In genomic region chr6:41194464-41194863, GRCm38 (mm10) we compare ENCODE assay signal across 13 mouse cellular contexts.
DNase-seq lines count a peak whose midpoint lies in the region; ATAC-seq and TF ChIP-seq lines count a peak whose summit lies in the region.
"Had no signal": no experiment of that assay in that cellular context is flagged by ENCODE, and none has a peak within 500 bp of the region (broad histone marks: within the 10 kb centered on the region; RNA-seq: fewer than 3 reads in every experiment).

No protein-coding gene starts in this region.

- no peak overlapping the region for H3K4me2 ChIP-seq in forebrain, embryonic 14.5 days (ENCODE audit: low read length)
- no peak overlapping the region for H3K4me2 ChIP-seq in forebrain, embryonic 11.5 days (ENCODE audit: low read depth, low read length, severe bottlenecking)
- no peak overlapping the region for H3K4me2 ChIP-seq in lung, embryonic 14.5 days
- H3K4me2 ChIP-seq in stomach, postnatal 0 days (replicated peaks; ENCODE audit: low read depth), result no peak overlapping the region
- H3K4me2 ChIP-seq: hindbrain, embryonic 15.5 days; limb, embryonic 15.5 days; midbrain, embryonic 11.5 days had no signal

- no peak for ATAC-seq in forebrain, embryonic 14.5 days
- ATAC-seq in forebrain, embryonic 11.5 days (replicated peaks; ENCODE audit: low FRiP score), result no peak; the same call in 1 of the 2 replicates
- ATAC-seq in lung, embryonic 14.5 days (ENCODE audit: insufficient read depth), result no peak
- ATAC-seq in stomach, postnatal 0 days (ENCODE audit: low FRiP score, low TSS enrichment), result no peak

- 0 out of 2 replicates have a peak, but pooled peaks have one; percentile 9 for TF ChIP-seq CTCF in lung, embryonic 14.5 days (IDR thresholded peaks at IDR 0.05; ENCODE audit: low read depth)
- TF ChIP-seq CTCF in stomach, postnatal 0 days (IDR thresholded peaks at IDR 0.05; ENCODE audit: low read depth), result peak; percentile 54

- no peak for TF ChIP-seq EP300 in stomach, postnatal 0 days (optimal IDR thresholded peaks at IDR 0.05)

- no peak overlapping the region for H3K9ac ChIP-seq in forebrain, embryonic 14.5 days (ENCODE audit: low read length)
- no peak overlapping the region for H3K9ac ChIP-seq in forebrain, embryonic 11.5 days (ENCODE audit: low read length)
- H3K9ac ChIP-seq in lung, embryonic 14.5 days, result no peak overlapping the region
- H3K9ac ChIP-seq in stomach, postnatal 0 days (ENCODE audit: low read length), result no peak overlapping the region
- H3K9ac ChIP-seq: hindbrain, embryonic 15.5 days; limb, embryonic 15.5 days had no signal

- H3K27ac ChIP-seq in forebrain, embryonic 14.5 days (ENCODE audit: low read depth, low read length), result no peak overlapping the region
- H3K27ac ChIP-seq in forebrain, embryonic 11.5 days (ENCODE audit: low read depth, low read length), result no peak overlapping the region
- no peak overlapping the region for H3K27ac ChIP-seq in lung, embryonic 14.5 days (ENCODE audit: low read depth)
- no peak overlapping the region for H3K27ac ChIP-seq in stomach, postnatal 0 days (replicated peaks)
- H3K27ac ChIP-seq: hindbrain, embryonic 15.5 days; limb, embryonic 15.5 days had no signal

- WGBS in forebrain, embryonic 14.5 days, result 51% methylated on average over 1 of the region's 1 CpGs
- 42% methylated on average over 1 of the region's 1 CpGs for WGBS in forebrain, embryonic 11.5 days
- WGBS in lung, embryonic 14.5 days, result 25% methylated on average over 1 of the region's 1 CpGs
- 40% methylated on average over 1 of the region's 1 CpGs for WGBS in stomach, postnatal 0 days

- no peaks in the 10 kb centered on the region for H3K27me3 ChIP-seq in forebrain, embryonic 14.5 days (replicated peaks; ENCODE audit: control insufficient read depth, insufficient read depth, low read length)
- H3K27me3 ChIP-seq in forebrain, embryonic 11.5 days (ENCODE audit: control insufficient read depth, insufficient read depth, low read length), result no peaks in the 10 kb centered on the region
- no peaks in the 10 kb centered on the region for H3K27me3 ChIP-seq in lung, embryonic 14.5 days (ENCODE audit: insufficient read depth, low read length)
- no peaks in the 10 kb centered on the region for H3K27me3 ChIP-seq in stomach, postnatal 0 days (ENCODE audit: control insufficient read depth, insufficient read depth, low read length)
- H3K27me3 ChIP-seq: hindbrain, embryonic 15.5 days; limb, embryonic 15.5 days had no signal

- H3K9me3 ChIP-seq in forebrain, embryonic 14.5 days (replicated peaks; ENCODE audit: control insufficient read depth, low read length), result no peaks in the 10 kb centered on the region
- H3K9me3 ChIP-seq in forebrain, embryonic 11.5 days (ENCODE audit: control insufficient read depth, low read length), result no peaks in the 10 kb centered on the region
- H3K9me3 ChIP-seq in lung, embryonic 14.5 days (ENCODE audit: low read depth, low read length), result no peaks in the 10 kb centered on the region
- H3K9me3 ChIP-seq in stomach, postnatal 0 days (ENCODE audit: control insufficient read depth, low read length), result no peaks in the 10 kb centered on the region
- H3K9me3 ChIP-seq: hindbrain, embryonic 15.5 days; limb, embryonic 15.5 days had no signal

- no peaks in the 10 kb centered on the region for H3K4me1 ChIP-seq in forebrain, embryonic 14.5 days (ENCODE audit: control insufficient read depth, insufficient read depth, low read length)
- no peaks in the 10 kb centered on the region for H3K4me1 ChIP-seq in forebrain, embryonic 11.5 days (replicated peaks; ENCODE audit: control insufficient read depth, insufficient read depth, low read length)
- no peaks in the 10 kb centered on the region for H3K4me1 ChIP-seq in lung, embryonic 14.5 days (ENCODE audit: insufficient read depth)
- H3K4me1 ChIP-seq in stomach, postnatal 0 days (replicated peaks; ENCODE audit: control insufficient read depth, insufficient read depth), result no peaks in the 10 kb centered on the region
- H3K4me1 ChIP-seq: hindbrain, embryonic 15.5 days; limb, embryonic 15.5 days had no signal

- H3K36me3 ChIP-seq in forebrain, embryonic 14.5 days (ENCODE audit: control insufficient read depth, insufficient read depth, low read length), result no peaks in the 10 kb centered on the region
- H3K36me3 ChIP-seq in forebrain, embryonic 11.5 days (ENCODE audit: control insufficient read depth, insufficient read depth, low read length), result no peaks in the 10 kb centered on the region
- no peaks in the 10 kb centered on the region for H3K36me3 ChIP-seq in lung, embryonic 14.5 days (ENCODE audit: insufficient read depth)
- H3K36me3 ChIP-seq in stomach, postnatal 0 days (ENCODE audit: control insufficient read depth, insufficient read depth, low read length), result no peaks in the 10 kb centered on the region
- H3K36me3 ChIP-seq: hindbrain, embryonic 15.5 days; limb, embryonic 15.5 days had no signal

- DNase-seq in forebrain, embryonic 14.5 days (ENCODE audit: low spot score), result peak; percentile 13
- DNase-seq in forebrain, embryonic 11.5 days (ENCODE audit: low spot score), result no peak
- peak; percentile 13 for DNase-seq in lung, embryonic 14.5 days
- no peak for DNase-seq in lung, postnatal 36 days
- peak; percentile 67 for DNase-seq in induced T-regulatory cell, adult 2 months (ENCODE audit: low read depth)
- DNase-seq in stomach, postnatal 0 days (ENCODE audit: low spot score), result no peak
- no peak for DNase-seq in heart, adult 11 months
- DNase-seq in spleen, adult 18-20 months, result no peak
- DNase-seq: cerebellum, adult 11-12 months; gastrocnemius, postnatal 10 days had no signal

- H3K4me3 ChIP-seq in forebrain, embryonic 14.5 days (ENCODE audit: low read depth, low read length), result no peak overlapping the region
- no peak overlapping the region for H3K4me3 ChIP-seq in forebrain, embryonic 11.5 days (ENCODE audit: low read depth, low read length)
- H3K4me3 ChIP-seq in lung, embryonic 14.5 days (ENCODE audit: low read depth, low read length), result no peak overlapping the region
- H3K4me3 ChIP-seq in stomach, postnatal 0 days (ENCODE audit: low read depth, low read length), result no peak overlapping the region
- H3K4me3 ChIP-seq: hindbrain, embryonic 15.5 days; limb, embryonic 15.5 days had no signal

Comparison
In these comparisons a context has a peak if more than half of its experiments do, and no peak if none do; other contexts are left out.
1. DNase-seq: peak in forebrain, embryonic 14.5 days (single experiment), lung, embryonic 14.5 days (single experiment) and induced T-regulatory cell, adult 2 months (single experiment); none in forebrain, embryonic 11.5 days (single experiment), lung, postnatal 36 days (single experiment), stomach, postnatal 0 days (single experiment), heart, adult 11 months (single experiment) and spleen, adult 18-20 months (0 of 2).